Mouse (Mus musculus) ES-Bruce4 (cell line): Measurements from ENCODE around the gene Hdgfl3.

Experiments
- CTCF ChIP-seq: IDR thresholded peaks from one replicate; pipeline ENCODE4 v1.8.1; 2011; ENCODE audit warnings: low read depth, low read length
- EP300 ChIP-seq: IDR thresholded peaks from 2 replicates; pipeline ENCODE4 v1.6.1; 2011; ENCODE audit warnings: low read depth, low read length; ENCODE audit not compliant: insufficient read depth
- POLR2A ChIP-seq: IDR thresholded peaks from one replicate; pipeline ENCODE4 v1.8.1; 2011; ENCODE audit warnings: low read length; ENCODE audit not compliant: insufficient read depth

DNA sequence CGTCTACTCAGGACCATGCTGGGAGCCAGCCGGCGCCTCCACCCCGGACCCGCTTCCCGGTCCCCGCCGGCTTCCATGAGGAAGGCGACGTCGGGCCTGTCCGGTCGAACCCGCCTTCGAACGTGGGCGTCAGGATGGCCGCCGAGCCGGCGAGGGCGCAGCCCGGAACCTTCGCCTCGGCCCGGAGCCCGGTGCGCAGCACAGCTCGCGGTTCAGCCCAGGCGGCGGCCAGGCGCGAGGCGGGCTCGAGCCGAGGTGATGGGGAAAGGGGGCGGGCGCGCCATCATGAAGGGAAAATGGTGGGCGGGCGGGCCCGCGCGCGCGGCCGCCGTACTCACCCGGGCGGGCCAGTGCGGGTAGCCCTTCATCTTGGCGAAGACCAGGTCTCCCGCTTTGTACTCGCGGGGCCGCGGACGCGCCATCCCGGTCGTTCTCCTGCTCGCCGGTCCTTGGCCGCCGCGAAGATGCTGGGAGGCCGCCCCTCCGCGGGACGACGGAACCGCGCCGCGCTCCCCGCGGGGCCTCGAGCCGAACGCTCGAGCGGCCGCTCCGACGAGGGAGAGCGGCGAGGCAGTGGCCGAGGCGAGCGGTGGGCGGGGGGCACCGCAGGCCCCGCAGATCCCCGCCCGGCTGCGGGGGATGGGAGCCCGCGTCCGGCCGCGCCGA lies 539 bp downstream of the Hdgfl3 start:
- TF ChIP-seq POLR2A: no peak
- no peak for TF ChIP-seq EP300
- TF ChIP-seq CTCF: no peak
